Mouse (Mus musculus) neural tube, embryonic 11.5 days (tissue): ENCODE measurements around the gene Pi4k2b. TPM values are rescaled to one million over a fixed set of nuclear protein-coding genes. Genes with fewer than 3 reads are reported as not detected.
"Not testable (repeated sequence)": the region's sequence is repeated elsewhere in the genome, so short reads cannot be mapped to it uniquely, and the experiment has no call there.

ENCODE experiments used
- ATAC-seq: fragments of 200-750 bp; cut with Nextera tagmentation; 2 replicates; pipeline ENCODE4 v1.8.0; 2017; ENCODE audit warnings: moderate number of reproducible peaks, mild to moderate bottlenecking, moderate TSS enrichment, moderate library complexity; ENCODE audit not compliant: insufficient read depth, low FRiP score, low TSS enrichment
- DNase-seq: peaks from one replicate; pipeline ENCODE4 v3.0.0-alpha.2; 2015; ENCODE audit warnings: low spot score
- H3K27ac ChIP-seq: fragments of 300-500 bp; sonication (generic); 2 replicates; pipeline ENCODE4 v1.5.1; 2014; ENCODE audit warnings: low read depth, mild to moderate bottlenecking, low read length
- H3K27me3 ChIP-seq: fragments of 300-500 bp; sonication (generic); 2 replicates; pipeline ENCODE4 v1.6.1; 2014; ENCODE audit warnings: mild to moderate bottlenecking, low read length, mixed read lengths; ENCODE audit not compliant: control insufficient read depth, insufficient read depth
- H3K36me3 ChIP-seq: fragments of 300-500 bp; sonication (generic); 2 replicates; pipeline ENCODE4 v1.6.1; 2014; ENCODE audit warnings: mild to moderate bottlenecking, low read length, moderate library complexity, mixed read lengths; ENCODE audit not compliant: control insufficient read depth, insufficient read depth
- H3K4me1 ChIP-seq: fragments of 300-500 bp; sonication (generic); 2 replicates; pipeline ENCODE4 v1.6.1; 2014; ENCODE audit warnings: low read length, mixed read lengths; ENCODE audit not compliant: control insufficient read depth, insufficient read depth
- H3K4me2 ChIP-seq: fragments of 300-500 bp; sonication (generic); 2 replicates; pipeline ENCODE4 v1.6.1; 2014; ENCODE audit warnings: low read depth, mild to moderate bottlenecking, moderate library complexity
- H3K4me3 ChIP-seq: fragments of 300-500 bp; sonication (generic); 2 replicates; pipeline ENCODE4 v1.5.1; 2014; ENCODE audit warnings: low read depth, low read length
- H3K9ac ChIP-seq: fragments of 300-500 bp; sonication (generic); 2 replicates; pipeline ENCODE4 v1.6.1; 2014; ENCODE audit warnings: mild to moderate bottlenecking, low read length
- H3K9me3 ChIP-seq: fragments of 300-500 bp; sonication (generic); 2 replicates; pipeline ENCODE4 v1.6.1; 2016; ENCODE audit warnings: low read length; ENCODE audit not compliant: control insufficient read depth
- WGBS: fragments of 180-500 bp; shearing (Covaris S2); extraction: QIAGEN DNeasy Blood & Tissue Kit; methylation state at CpG from one replicate; pipeline ENCODE4 v1.1.7; 2014; 5-methylcytosine and 5-hydroxymethylcytosine counted together
- polyA plus RNA-seq: library from polyadenylated mRNA; unstranded; fragments of >200 nt; fragmentation: Nextera tagmentation; extraction: Ambion mirVana; gene quantifications from 2 replicates; pipeline ENCODE4 v1.2.1, GENCODE M21; 2014

The Pi4k2b gene
- polyA plus RNA-seq, 1 experiment from 2014 or later: 22.4 TPM

DNA sequence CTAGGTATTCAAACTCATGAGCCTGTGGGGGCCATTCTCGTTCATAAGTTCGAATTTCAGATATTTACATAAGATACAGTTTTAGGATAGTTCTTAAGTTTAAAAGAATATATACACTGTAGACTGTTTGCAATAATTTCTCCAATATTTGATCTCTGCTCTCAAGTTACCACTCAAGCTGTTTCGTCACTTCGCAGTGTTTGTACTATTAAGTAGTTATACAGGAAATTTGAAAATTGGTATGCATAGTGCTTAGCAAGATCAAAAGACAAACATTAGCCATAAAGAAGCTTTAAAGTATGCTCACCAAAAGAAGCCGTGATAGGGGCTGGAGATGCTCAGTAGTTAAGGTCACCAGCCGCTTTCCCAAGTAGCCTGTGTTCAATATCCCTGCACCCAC, 14.6 kb downstream of the Pi4k2b start:
- 91% methylated on average over 6 of the region's 6 CpGs for WGBS
- Histone ChIP-seq H3K4me2 (no peak overlapping the region), H3K27me3 (no peaks in the 10 kb centered on the region), H3K9ac (no peak overlapping the region), H3K4me1 (no peaks in the 10 kb centered on the region), H3K4me3 (no peak overlapping the region), H3K9me3 (no peaks in the 10 kb centered on the region), H3K27ac (no peak overlapping the region), H3K36me3 (no peaks in the 10 kb centered on the region)
- ATAC-seq (no peak), DNase-seq (no peak)

DNA sequence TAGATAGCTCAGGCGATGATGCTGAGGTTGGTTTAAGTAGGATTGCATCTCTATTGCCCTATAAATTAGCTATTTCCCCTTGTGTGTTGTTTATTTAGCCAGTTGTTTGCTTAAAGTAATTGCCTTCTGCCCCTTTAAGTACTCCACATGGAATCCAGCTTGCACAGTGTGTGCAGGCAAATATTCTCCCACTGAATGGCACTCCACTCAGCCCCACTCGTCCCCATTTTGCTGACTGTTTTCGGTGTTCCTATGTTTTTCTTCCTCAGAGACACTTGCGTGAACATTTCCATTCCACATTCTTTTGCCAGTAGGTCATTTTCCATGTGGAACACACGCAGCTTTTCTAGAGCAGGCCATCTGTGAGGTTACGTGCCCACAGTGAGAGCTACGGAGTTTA, 21.2 kb downstream of the Pi4k2b start:
- WGBS: 82% methylated on average over 7 of the region's 7 CpGs

GRCm38 (mm10) chr5:52774267-52774666, 32.9 kb downstream of the Pi4k2b start:
- no peak overlapping the region for H3K27ac ChIP-seq
- no peaks in the 10 kb centered on the region for H3K4me1 ChIP-seq
- no peaks in the 10 kb centered on the region for H3K9me3 ChIP-seq
- H3K9ac ChIP-seq: no peak overlapping the region
- H3K4me3 ChIP-seq: no peak overlapping the region
- 89% methylated on average over 5 of the region's 5 CpGs for WGBS
- no peak overlapping the region for H3K4me2 ChIP-seq
- DNase-seq: no peak
- ATAC-seq: no peak
- H3K27me3 ChIP-seq: no peaks in the 10 kb centered on the region
- H3K36me3 ChIP-seq: no peaks in the 10 kb centered on the region

More for the DNA sequence above, 21.2 kb downstream of the Pi4k2b start:
- ATAC-seq (no peak), DNase-seq (no peak)
- no peak overlapping the region for H3K27ac ChIP-seq
- no peaks in the 10 kb centered on the region for H3K4me1 ChIP-seq
- H3K36me3 ChIP-seq: peaks cover 2% of the 10 kb centered on the region
- no peak overlapping the region for H3K4me2 ChIP-seq
- no peaks in the 10 kb centered on the region for H3K9me3 ChIP-seq
- H3K4me3 ChIP-seq: no peak overlapping the region
- H3K9ac ChIP-seq: no peak overlapping the region
- H3K27me3 ChIP-seq: no peaks in the 10 kb centered on the region

DNA sequence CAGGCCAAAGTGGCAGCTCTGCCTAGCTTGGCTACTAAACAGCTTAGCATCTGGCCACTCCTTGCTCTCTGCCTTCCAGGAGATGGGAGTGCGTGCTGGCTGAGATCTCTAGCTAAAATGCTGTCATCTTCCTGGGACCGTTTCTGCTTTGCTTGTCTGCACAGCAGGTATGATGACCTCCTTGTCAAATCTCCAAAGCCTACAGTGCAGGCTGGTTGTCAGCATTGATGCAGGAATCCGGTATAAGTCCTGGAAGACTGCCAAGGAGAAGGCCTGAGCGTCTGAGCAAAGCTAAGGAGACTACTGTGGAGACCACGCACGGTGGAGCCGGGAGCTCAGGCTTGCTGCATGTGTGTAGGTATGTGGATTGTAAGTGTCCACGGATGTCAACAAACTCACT, 33.9 kb downstream of the Pi4k2b start, which contains the start of gene Zcchc4:
Gene Zcchc4 (plus strand): TSS at position 173 of the 400 bp plus-strand sequence.
- no peak for ATAC-seq
- no peak for DNase-seq
- Histone ChIP-seq H3K9ac (no peak within 1 kb of the TSS), H3K27me3 (no peaks in the 10 kb centered on the region), H3K9me3 (no peaks in the 10 kb centered on the region), H3K27ac (no peak within 1 kb of the TSS), H3K36me3 (no peaks in the 10 kb centered on the region), H3K4me2 (no peak within 1 kb of the TSS), H3K4me3 (no peak within 1 kb of the TSS), H3K4me1 (no peaks in the 10 kb centered on the region)
- WGBS: 84% methylated on average over 8 of the region's 8 CpGs

GRCm38 (mm10) chr5:52776466-52777354, 35.3 kb downstream of the Pi4k2b start:
- not testable (repeated sequence) for H3K4me3 ChIP-seq, H3K27me3 ChIP-seq, H3K27ac ChIP-seq, H3K4me1 ChIP-seq, H3K4me2 ChIP-seq, H3K9ac ChIP-seq, H3K9me3 ChIP-seq, DNase-seq, ATAC-seq, H3K36me3 ChIP-seq
- WGBS: 92% methylated on average over 8 of the region's 8 CpGs

GRCm38 (mm10) chr5:52782523-52783250, 41.3 kb downstream of the Pi4k2b start:
- H3K9ac ChIP-seq: peak overlapping the region; percentile 92
- ATAC-seq: peak; percentile 97

DNA sequence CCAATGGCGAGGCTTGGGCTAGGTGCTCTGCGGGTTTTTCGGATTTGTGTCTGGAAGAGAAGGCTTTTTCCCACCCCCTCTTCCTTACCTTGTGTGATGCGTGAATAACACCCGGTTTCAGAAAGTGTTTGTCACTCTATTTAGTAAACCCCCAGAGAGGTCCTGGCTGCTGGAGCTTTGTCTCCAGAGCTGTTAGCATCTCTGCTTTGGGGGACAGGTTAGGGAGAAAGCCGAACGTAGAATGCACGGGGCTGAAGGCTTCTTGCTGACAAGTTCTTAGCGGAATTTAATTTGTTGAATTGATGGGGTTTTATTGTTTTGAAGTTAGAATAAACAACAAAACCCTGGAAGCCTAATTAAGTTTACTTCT, 41.9 kb downstream of the Pi4k2b start:
- Histone ChIP-seq H3K36me3 (no peaks in the 10 kb centered on the region), H3K4me1 (no peaks in the 10 kb centered on the region), H3K27me3 (no peaks in the 10 kb centered on the region), H3K4me3 (peak overlapping the region; percentile 82), H3K4me2 (peak overlapping the region; percentile 49), H3K9ac (peak overlapping the region; percentile 92), H3K9me3 (no peaks in the 10 kb centered on the region), H3K27ac (peak overlapping the region; percentile 78)
- peak; percentile 67 for ATAC-seq
- no peak for DNase-seq
- 0% methylated on average over 9 of the region's 9 CpGs for WGBS

More at GRCm38 (mm10) chr5:52782523-52783250, 41.3 kb downstream of the Pi4k2b start:
- Histone ChIP-seq H3K36me3 (no peaks in the 10 kb centered on the region), H3K4me1 (no peaks in the 10 kb centered on the region), H3K4me3 (peak overlapping the region; percentile 82), H3K27me3 (no peaks in the 10 kb centered on the region), H3K27ac (peak overlapping the region; percentile 78), H3K4me2 (peak overlapping the region; percentile 49), H3K9me3 (no peaks in the 10 kb centered on the region)
- 5% methylated on average over 35 of the region's 37 CpGs for WGBS
- peak; percentile 91 for DNase-seq

GRCm38 (mm10) chr5:52783957-52784356, 42.6 kb downstream of the Pi4k2b start:
- H3K27me3 ChIP-seq: no peaks in the 10 kb centered on the region
- no peaks in the 10 kb centered on the region for H3K4me1 ChIP-seq
- no peak overlapping the region for H3K4me3 ChIP-seq
- ATAC-seq (no peak), DNase-seq (no peak)
- H3K4me2 ChIP-seq: no peak overlapping the region
- no peak overlapping the region for H3K9ac ChIP-seq
- 77% methylated on average over 2 of the region's 2 CpGs for WGBS
- H3K36me3 ChIP-seq: no peaks in the 10 kb centered on the region
- H3K9me3 ChIP-seq: no peaks in the 10 kb centered on the region
- no peak overlapping the region for H3K27ac ChIP-seq
